Mouse (Mus musculus): ENCODE results near the gene Gorasp1. TPM values are rescaled to one million over a fixed set of nuclear protein-coding genes. Genes with fewer than 3 reads are reported as not detected.

Gorasp1 gene
- total RNA-seq, 1 experiment = 16.8 TPM

DNA sequence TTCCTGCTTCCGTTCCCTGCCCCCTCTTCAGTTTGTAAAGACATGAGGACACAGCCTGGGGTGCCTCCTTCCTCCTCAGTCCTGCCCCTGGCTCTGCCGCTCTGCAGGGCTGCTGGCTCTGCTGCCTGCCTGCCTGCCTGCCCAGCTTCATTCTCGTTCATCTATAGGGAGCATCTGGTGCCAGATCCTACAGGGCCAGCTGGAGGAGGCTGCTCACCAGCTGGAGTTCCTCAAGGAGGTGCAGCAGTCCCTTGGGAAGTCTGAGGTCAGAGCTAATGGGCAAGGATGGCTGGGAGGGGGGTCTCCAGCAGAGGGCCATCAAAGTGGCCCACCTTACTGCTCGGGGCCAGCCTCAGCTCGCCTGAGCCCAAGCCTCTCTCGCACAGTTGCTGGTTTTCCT, 13.1 kb upstream of the Gorasp1 start:
- Histone ChIP-seq H3K27ac (ENCODE audit: insufficient read depth, low read depth, low read length, poor library complexity, severe bottlenecking) (no peak overlapping the region), H3K36me3 (ENCODE audit: control insufficient read depth, insufficient read depth, low read length, poor library complexity, severe bottlenecking) (no peaks in the 10 kb centered on the region), H3K9me3 (ENCODE audit: control insufficient read depth, insufficient read depth, low read depth, low read length) (no peaks in the 10 kb centered on the region), H3K9ac (ENCODE audit: insufficient read depth, low read depth, low read length, poor library complexity, severe bottlenecking) (no peak overlapping the region), H3K4me3 (ENCODE audit: insufficient read depth in 1 of 2, low read depth in 1 of 2, low read length in 2 of 2, poor library complexity in 1 of 2, severe bottlenecking in 1 of 2) (no peak overlapping the region), H3K4me1 (ENCODE audit: control insufficient read depth in 2 of 2, insufficient read depth in 2 of 2, low read length in 2 of 2, poor library complexity in 1 of 2) (0 out of 4 replicates have a peak, but pooled peaks cover 0 to 2% of the 10 kb centered on the region in 2 experiments)
- in situ Hi-C loops (cut with MboI; ENCODE audit: low sequenced_read_pairs in 2 of 2, unreplicated experiment in 2 of 2) = no loop called here
- no peak for DNase-seq (ENCODE audit: low read depth, low spot score)
- TF ChIP-seq ZC3H11A (IDR thresholded peaks at IDR 0.05; ENCODE audit: borderline replicate concordance, low read depth, low read length) (no peak), CHD2 (IDR thresholded peaks at IDR 0.05; ENCODE audit: low read depth, low read length) (no peak), HCFC1 (IDR thresholded peaks at IDR 0.05; ENCODE audit: borderline replicate concordance, insufficient read depth, low read length) (no peak), MAFK (IDR thresholded peaks at IDR 0.05; ENCODE audit: insufficient read depth, low read depth, low read length) (no peak), ZNF384 (IDR thresholded peaks at IDR 0.05; ENCODE audit: low read depth, low read length) (no peak)

DNA sequence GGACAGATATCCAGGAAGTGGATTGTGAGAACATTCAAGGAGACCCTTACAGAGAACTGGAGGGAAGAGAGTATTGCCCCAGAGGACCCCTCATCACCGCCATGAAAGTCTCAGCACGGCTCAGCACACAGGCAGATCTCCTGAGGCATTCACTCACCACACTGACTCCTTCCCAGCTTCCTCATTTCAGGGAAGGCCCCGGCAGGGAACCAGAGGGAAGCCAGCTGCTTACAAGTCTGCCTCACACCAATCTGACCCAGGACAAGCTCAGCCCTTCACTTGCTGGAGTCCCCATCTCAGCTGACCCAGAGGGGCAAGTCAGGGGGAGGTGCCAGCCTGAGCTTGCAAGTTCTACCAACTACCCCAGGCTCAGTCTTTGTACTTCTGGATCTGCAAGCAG, 11.4 kb upstream of the Gorasp1 start:
- no peak for DNase-seq (ENCODE audit: low read depth, low spot score)
- no peak overlapping the region for H3K27ac ChIP-seq (ENCODE audit: insufficient read depth, low read depth, low read length, poor library complexity, severe bottlenecking)
- in situ Hi-C loops (cut with MboI; ENCODE audit: low sequenced_read_pairs in 2 of 2, unreplicated experiment in 2 of 2) = no loop called here
- H3K4me3 ChIP-seq (ENCODE audit: insufficient read depth in 1 of 2, low read depth in 1 of 2, low read length in 2 of 2, poor library complexity in 1 of 2, severe bottlenecking in 1 of 2) = no peak overlapping the region
- no peaks in the 10 kb centered on the region for H3K36me3 ChIP-seq (ENCODE audit: control insufficient read depth, insufficient read depth, low read length, poor library complexity, severe bottlenecking)
- H3K9ac ChIP-seq (ENCODE audit: insufficient read depth, low read depth, low read length, poor library complexity, severe bottlenecking) = no peak overlapping the region
- 0 out of 4 replicates have a peak, but pooled peaks cover 0 to under 1% of the 10 kb centered on the region in 2 experiments for H3K4me1 ChIP-seq (ENCODE audit: control insufficient read depth in 2 of 2, insufficient read depth in 2 of 2, low read length in 2 of 2, poor library complexity in 1 of 2)
- TF ChIP-seq MAFK (IDR thresholded peaks at IDR 0.05; ENCODE audit: insufficient read depth, low read depth, low read length) (no peak), CHD2 (IDR thresholded peaks at IDR 0.05; ENCODE audit: low read depth, low read length) (no peak), ZNF384 (IDR thresholded peaks at IDR 0.05; ENCODE audit: low read depth, low read length) (no peak), HCFC1 (IDR thresholded peaks at IDR 0.05; ENCODE audit: borderline replicate concordance, insufficient read depth, low read length) (no peak)
- H3K9me3 ChIP-seq (ENCODE audit: control insufficient read depth, insufficient read depth, low read depth, low read length) = no peaks in the 10 kb centered on the region

DNA sequence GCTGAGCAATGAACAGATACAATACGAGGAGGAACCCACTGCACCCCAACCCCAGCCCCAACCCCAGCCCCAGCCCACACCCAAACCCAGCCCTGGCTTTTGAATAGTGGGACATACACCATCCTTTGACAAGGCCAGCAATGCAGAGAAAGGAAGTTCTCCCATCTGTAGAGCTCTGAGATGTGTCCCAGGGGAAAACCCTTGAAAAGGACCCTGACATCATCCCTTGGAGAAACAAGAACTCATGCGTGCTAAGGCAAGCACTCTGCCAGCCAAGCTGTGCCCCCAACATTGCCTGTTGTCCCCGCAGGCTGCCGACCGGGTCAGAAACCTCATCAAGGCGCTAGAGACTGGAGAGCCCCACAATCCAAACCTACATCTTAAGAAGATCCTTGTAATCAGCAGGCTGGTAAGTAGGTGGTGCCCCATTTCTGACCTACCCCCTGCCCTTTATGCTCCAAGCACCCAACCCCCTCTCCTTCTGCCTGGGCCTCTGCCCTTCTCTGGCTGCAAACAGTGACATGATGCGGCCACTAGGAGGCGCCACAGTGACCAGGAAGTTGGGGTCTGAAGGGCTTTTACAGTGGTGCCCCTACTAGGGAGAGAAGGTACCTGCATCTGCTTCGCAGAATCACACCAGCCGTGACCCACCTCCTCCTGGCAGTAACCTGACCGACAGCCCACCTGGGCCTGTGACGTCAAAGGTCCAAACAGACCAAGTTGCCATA, 8.0 kb upstream of the Gorasp1 start:
- DNase-seq (ENCODE audit: low read depth, low spot score) = peak; percentile 59
- H3K4me1 ChIP-seq (ENCODE audit: control insufficient read depth in 2 of 2, insufficient read depth in 2 of 2, low read length in 2 of 2, poor library complexity in 1 of 2) = peaks cover 0 to 18% of the 10 kb centered on the region in 2 experiments; a peak in 2 of 4 replicates
- H3K27ac ChIP-seq (ENCODE audit: insufficient read depth, low read depth, low read length, poor library complexity, severe bottlenecking) = no peak overlapping the region
- H3K9ac ChIP-seq (ENCODE audit: insufficient read depth, low read depth, low read length, poor library complexity, severe bottlenecking) = no peak overlapping the region
- in situ Hi-C loops (cut with MboI; ENCODE audit: low sequenced_read_pairs in 2 of 2, unreplicated experiment in 2 of 2) = no loop called here
- H3K9me3 ChIP-seq (ENCODE audit: control insufficient read depth, insufficient read depth, low read depth, low read length) = no peaks in the 10 kb centered on the region
- TF ChIP-seq CHD2 (IDR thresholded peaks at IDR 0.05; ENCODE audit: low read depth, low read length) = no peak
- TF ChIP-seq HCFC1 (IDR thresholded peaks at IDR 0.05; ENCODE audit: borderline replicate concordance, insufficient read depth, low read length) = no peak
- no peak for TF ChIP-seq ZC3H11A (IDR thresholded peaks at IDR 0.05; ENCODE audit: borderline replicate concordance, low read depth, low read length)
- no peak for TF ChIP-seq MAFK (IDR thresholded peaks at IDR 0.05; ENCODE audit: insufficient read depth, low read depth, low read length)
- TF ChIP-seq ZNF384 (IDR thresholded peaks at IDR 0.05; ENCODE audit: low read depth, low read length) = no peak
- no peaks in the 10 kb centered on the region for H3K36me3 ChIP-seq (ENCODE audit: control insufficient read depth, insufficient read depth, low read length, poor library complexity, severe bottlenecking)
- no peak overlapping the region for H3K4me3 ChIP-seq (ENCODE audit: insufficient read depth in 1 of 2, low read depth in 1 of 2, low read length in 2 of 2, poor library complexity in 1 of 2, severe bottlenecking in 1 of 2)

DNA sequence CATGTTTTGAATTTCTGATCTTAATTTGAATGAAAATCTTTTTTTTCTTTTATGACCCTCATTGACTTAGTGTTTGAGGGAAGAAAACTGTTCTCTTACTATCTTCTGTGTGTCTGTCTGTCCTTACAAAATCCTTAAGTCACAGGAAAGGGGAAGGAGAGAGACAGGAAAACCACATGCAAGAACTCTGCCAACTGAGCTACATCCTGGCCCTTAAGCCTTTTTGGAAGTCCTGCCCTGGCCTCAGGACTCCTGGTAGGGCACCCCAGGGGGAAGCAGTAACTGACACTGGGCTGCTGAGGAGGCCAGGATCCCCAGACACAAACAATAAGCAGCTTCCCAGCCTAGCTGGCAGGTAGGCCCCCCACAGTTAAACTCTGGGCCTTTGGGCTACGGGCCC, 6.0 kb upstream of the Gorasp1 start:
- DNase-seq (ENCODE audit: low read depth, low spot score) = no peak
- H3K4me1 ChIP-seq (ENCODE audit: control insufficient read depth in 2 of 2, insufficient read depth in 2 of 2, low read length in 2 of 2, poor library complexity in 1 of 2) = peaks cover 0 to 24% of the 10 kb centered on the region in 2 experiments; a peak in 2 of 4 replicates
- no peaks in the 10 kb centered on the region for H3K9me3 ChIP-seq (ENCODE audit: control insufficient read depth, insufficient read depth, low read depth, low read length)
- in situ Hi-C loops (cut with MboI; ENCODE audit: low sequenced_read_pairs in 2 of 2, unreplicated experiment in 2 of 2) = no loop called here
- no peak overlapping the region for H3K27ac ChIP-seq (ENCODE audit: insufficient read depth, low read depth, low read length, poor library complexity, severe bottlenecking)
- TF ChIP-seq ZNF384 (IDR thresholded peaks at IDR 0.05; ENCODE audit: low read depth, low read length) = no peak
- no peak for TF ChIP-seq ZC3H11A (IDR thresholded peaks at IDR 0.05; ENCODE audit: borderline replicate concordance, low read depth, low read length)
- TF ChIP-seq MAFK (IDR thresholded peaks at IDR 0.05; ENCODE audit: insufficient read depth, low read depth, low read length) = no peak
- TF ChIP-seq CHD2 (IDR thresholded peaks at IDR 0.05; ENCODE audit: low read depth, low read length) = no peak
- no peak for TF ChIP-seq HCFC1 (IDR thresholded peaks at IDR 0.05; ENCODE audit: borderline replicate concordance, insufficient read depth, low read length)
- no peak overlapping the region for H3K9ac ChIP-seq (ENCODE audit: insufficient read depth, low read depth, low read length, poor library complexity, severe bottlenecking)
- H3K36me3 ChIP-seq (ENCODE audit: control insufficient read depth, insufficient read depth, low read length, poor library complexity, severe bottlenecking) = no peaks in the 10 kb centered on the region
- H3K4me3 ChIP-seq (ENCODE audit: insufficient read depth in 1 of 2, low read depth in 1 of 2, low read length in 2 of 2, poor library complexity in 1 of 2, severe bottlenecking in 1 of 2) = no peak overlapping the region
